Mouse (Mus musculus): ENCODE measurements around the gene Bex6. TPM values are rescaled to one million over a fixed set of nuclear protein-coding genes. Genes with fewer than 3 reads are reported as not detected.

Bex6 gene
- 2.9 and 3.9 TPM in 2 replicates for total RNA-seq (2023)

GRCm38 (mm10) chr16:32179333-32179901 is at the start of gene Bex6:
Bex6 (plus strand) TSS chr16:32179823.

GRCm38 (mm10) chr16:32165281-32165821 is 14.3 kb upstream of the Bex6 start, which contains the start of gene Nrros:
Nrros (minus strand) TSS chr16:32165594.

Other genes with a start within 250 kb of the Bex6 start
- gene Pigz, start 246.0 kb upstream of the Bex6 start, total RNA-seq (2023) = not detected in 2 replicates
- 10.6 and 13.5 TPM in 2 replicates for gene 0610012G03Rik, start 231.3 kb upstream of the Bex6 start, total RNA-seq (2023)
- 12.0 and 13.7 TPM in 2 replicates for gene Ncbp2, start 231.3 kb upstream of the Bex6 start, total RNA-seq (2023)
- gene Senp5, start 176.5 kb upstream of the Bex6 start, total RNA-seq (2023) = 10.4 and 16.2 TPM in 2 replicates
- gene Pak2, start 100.5 kb upstream of the Bex6 start, total RNA-seq (2023) = 97.0 and 112 TPM in 2 replicates
- 37.4 and 49.3 TPM in 2 replicates for gene Pigx, start 80.1 kb upstream of the Bex6 start, total RNA-seq (2023)
- gene Cep19, start 80.0 kb upstream of the Bex6 start, total RNA-seq (2023) = 33.1 and 41.5 TPM in 2 replicates
- gene Nrros, start 14.2 kb upstream of the Bex6 start, total RNA-seq (2023) = 114 and 161 TPM in 2 replicates
- 6.2 and 7.2 TPM in 2 replicates for gene Fbxo45, start 67.3 kb downstream of the Bex6 start, total RNA-seq (2023)
- 7.9 and 8.3 TPM in 2 replicates for gene Wdr53, start 67.4 kb downstream of the Bex6 start, total RNA-seq (2023)
- gene Smco1, start 91.6 kb downstream of the Bex6 start, total RNA-seq (2023) = 0.66 and 1.2 TPM in 2 replicates
- 15.1 and 26.6 TPM in 2 replicates for gene Rnf168, start 97.6 kb downstream of the Bex6 start, total RNA-seq (2023)
- gene Ubxn7, start 152.4 kb downstream of the Bex6 start, total RNA-seq (2023) = 56.3 and 65.4 TPM in 2 replicates
- gene Tm4sf19, start 220.7 kb downstream of the Bex6 start, total RNA-seq (2023) = not detected in 2 replicates
- 17.9 and 19.8 TPM in 2 replicates for gene Tctex1d2, start 239.9 kb downstream of the Bex6 start, total RNA-seq (2023)

All from neutrophil, adult 65 days (primary cell).